Mouse (Mus musculus): ENCODE measurements at regions not wholly inside any gene's neighbourhood (a gene's known extent, or its start where the extent isn't known, plus 50 kb on each side); places are given as distances from the start of the nearest gene placed in this dataset.

- TF ChIP-seq ZNF384 (IDR thresholded peaks at IDR 0.05; ENCODE audit: low read depth, low read length) (no peak), HCFC1 (IDR thresholded peaks at IDR 0.05; ENCODE audit: borderline replicate concordance, insufficient read depth, low read length) (no peak), MAFK (IDR thresholded peaks at IDR 0.05; ENCODE audit: insufficient read depth, low read depth, low read length) (no peak), CHD2 (IDR thresholded peaks at IDR 0.05; ENCODE audit: low read depth, low read length) (no peak), ZC3H11A (IDR thresholded peaks at IDR 0.05; ENCODE audit: borderline replicate concordance, low read depth, low read length) (no peak)
- no peak overlapping the region for H3K4me3 ChIP-seq (ENCODE audit: insufficient read depth in 1 of 2, low read depth in 1 of 2, low read length in 2 of 2, poor library complexity in 1 of 2, severe bottlenecking in 1 of 2)
- no peaks in the 10 kb centered on the region for H3K4me1 ChIP-seq (ENCODE audit: control insufficient read depth in 2 of 2, insufficient read depth in 2 of 2, low read length in 2 of 2, poor library complexity in 1 of 2)
- H3K9ac ChIP-seq (ENCODE audit: insufficient read depth, low read depth, low read length, poor library complexity, severe bottlenecking) = no peak overlapping the region
- no peak overlapping the region for H3K27ac ChIP-seq (ENCODE audit: insufficient read depth, low read depth, low read length, poor library complexity, severe bottlenecking)
- H3K9me3 ChIP-seq (ENCODE audit: control insufficient read depth, insufficient read depth, low read depth, low read length) = no peaks in the 10 kb centered on the region
- DNase-seq (ENCODE audit: low read depth, low spot score) = no peak
- in situ Hi-C loops (cut with MboI; ENCODE audit: low sequenced_read_pairs in 2 of 2, unreplicated experiment in 2 of 2) = no loop called here
- no peaks in the 10 kb centered on the region for H3K36me3 ChIP-seq (ENCODE audit: control insufficient read depth, insufficient read depth, low read length, poor library complexity, severe bottlenecking)
These were observed 465.9 kb downstream of the Gtdc1 start for GRCm38 (mm10) chr2:44461289-44462250.

- Histone ChIP-seq H3K4me1 (ENCODE audit: control insufficient read depth in 2 of 2, insufficient read depth in 2 of 2, low read length in 2 of 2, poor library complexity in 1 of 2) (no peaks in the 10 kb centered on the region), H3K4me3 (ENCODE audit: insufficient read depth in 1 of 2, low read depth in 1 of 2, low read length in 2 of 2, poor library complexity in 1 of 2, severe bottlenecking in 1 of 2) (no peak overlapping the region), H3K9ac (ENCODE audit: insufficient read depth, low read depth, low read length, poor library complexity, severe bottlenecking) (no peak overlapping the region), H3K9me3 (ENCODE audit: control insufficient read depth, insufficient read depth, low read depth, low read length) (no peaks in the 10 kb centered on the region), H3K36me3 (ENCODE audit: control insufficient read depth, insufficient read depth, low read length, poor library complexity, severe bottlenecking) (no peaks in the 10 kb centered on the region), H3K27ac (ENCODE audit: insufficient read depth, low read depth, low read length, poor library complexity, severe bottlenecking) (no peak overlapping the region)
- TF ChIP-seq ZC3H11A (IDR thresholded peaks at IDR 0.05; ENCODE audit: borderline replicate concordance, low read depth, low read length) (no peak), MAFK (IDR thresholded peaks at IDR 0.05; ENCODE audit: insufficient read depth, low read depth, low read length) (no peak), CHD2 (IDR thresholded peaks at IDR 0.05; ENCODE audit: low read depth, low read length) (no peak), ZNF384 (IDR thresholded peaks at IDR 0.05; ENCODE audit: low read depth, low read length) (no peak), HCFC1 (IDR thresholded peaks at IDR 0.05; ENCODE audit: borderline replicate concordance, insufficient read depth, low read length) (no peak)
- in situ Hi-C loops (cut with MboI; ENCODE audit: low sequenced_read_pairs in 2 of 2, unreplicated experiment in 2 of 2) = no loop called here
- DNase-seq (ENCODE audit: low read depth, low spot score) = no peak
These were observed 478.0 kb downstream of the Gtdc1 start for GRCm38 (mm10) chr2:44449471-44449870.

Measured in ES-E14 (cell line).